Mouse (Mus musculus): Measurements from ENCODE around the gene Eif2s1.

Gene Eif2s1

GRCm38 (mm10) chr12:78904499-78904898 lies 42.9 kb downstream of the Eif2s1 start:
- TF ChIP-seq GATA4 (IDR thresholded peaks at IDR 0.05; ENCODE audit: insufficient replicate concordance, low read length), result no peak

GRCm38 (mm10) chr12:78906707-78907162 lies 45.1 kb downstream of the Eif2s1 start, which contains the start of gene Plek2:
Gene Plek2 (minus strand): TSS chr12:78906964.
- TF ChIP-seq GATA4 (IDR thresholded peaks at IDR 0.05; ENCODE audit: insufficient replicate concordance, low read length), result no peak

DNA sequence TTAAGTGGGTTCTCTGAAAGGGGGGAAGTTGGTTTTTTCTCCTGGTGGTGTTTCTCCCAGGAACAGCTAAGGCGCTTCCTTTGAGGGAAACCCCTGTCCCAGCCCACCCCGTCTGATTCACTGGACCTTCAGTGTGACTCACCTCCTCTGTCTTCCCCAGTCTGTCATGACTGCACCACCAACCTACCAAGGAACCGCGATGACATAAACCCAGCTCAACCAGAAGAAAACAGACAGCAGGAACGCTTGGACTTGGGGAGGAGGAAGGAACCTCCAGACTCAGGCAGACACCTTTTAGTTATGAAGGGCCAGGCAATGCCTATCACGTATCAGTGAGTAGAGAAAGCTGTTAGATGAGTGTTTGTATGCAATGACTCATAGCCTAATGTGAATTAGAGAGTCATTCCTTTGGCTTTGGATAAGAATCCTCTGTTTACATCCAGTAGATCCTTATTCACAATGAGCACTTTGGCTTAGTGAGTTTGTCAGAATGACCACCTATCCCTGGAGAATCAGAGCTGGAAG lies 46.5 kb downstream of the Eif2s1 start:
- TF ChIP-seq GATA4 (IDR thresholded peaks at IDR 0.05; ENCODE audit: insufficient replicate concordance, low read length), result no peak

DNA sequence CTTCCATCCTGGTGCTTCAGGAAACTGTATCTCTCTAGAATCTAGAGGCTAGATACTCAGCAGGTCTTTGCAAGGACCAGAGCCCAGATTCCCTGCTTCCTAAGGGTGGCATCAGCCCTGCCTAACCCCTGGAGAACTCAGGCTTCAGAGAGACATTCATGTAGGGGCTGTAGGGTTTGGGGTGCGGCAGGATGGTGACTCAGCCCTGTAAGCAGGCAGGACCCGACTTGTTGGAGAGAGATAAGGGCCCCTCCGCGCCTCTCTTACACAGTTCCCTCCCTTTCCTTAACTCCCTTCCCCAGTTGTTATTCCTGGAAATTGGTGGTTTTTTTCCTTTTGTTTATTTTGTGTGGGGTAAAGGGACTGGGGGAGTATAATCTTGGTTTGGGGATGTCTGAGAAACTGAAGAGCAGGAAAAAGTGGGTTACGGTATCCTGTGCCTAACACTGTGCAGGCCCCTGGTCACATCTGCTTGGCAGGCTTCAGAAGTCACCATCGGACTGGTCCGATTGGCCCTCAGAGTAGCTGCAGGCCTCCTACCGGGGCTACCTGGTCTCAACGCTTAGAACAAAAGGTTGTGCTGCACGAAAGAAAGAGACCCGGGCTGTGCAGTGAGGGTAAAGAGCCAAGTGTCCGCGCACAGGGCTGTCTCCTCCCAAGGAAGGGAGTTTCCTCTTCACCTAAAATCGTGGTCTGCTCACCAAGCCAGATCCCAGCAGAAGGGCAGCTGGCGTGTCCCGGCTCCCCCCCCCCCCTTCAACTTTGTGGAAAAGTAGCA lies 49.3 kb downstream of the Eif2s1 start:
- no peak for TF ChIP-seq GATA4 (IDR thresholded peaks at IDR 0.05; ENCODE audit: insufficient replicate concordance, low read length)

DNA sequence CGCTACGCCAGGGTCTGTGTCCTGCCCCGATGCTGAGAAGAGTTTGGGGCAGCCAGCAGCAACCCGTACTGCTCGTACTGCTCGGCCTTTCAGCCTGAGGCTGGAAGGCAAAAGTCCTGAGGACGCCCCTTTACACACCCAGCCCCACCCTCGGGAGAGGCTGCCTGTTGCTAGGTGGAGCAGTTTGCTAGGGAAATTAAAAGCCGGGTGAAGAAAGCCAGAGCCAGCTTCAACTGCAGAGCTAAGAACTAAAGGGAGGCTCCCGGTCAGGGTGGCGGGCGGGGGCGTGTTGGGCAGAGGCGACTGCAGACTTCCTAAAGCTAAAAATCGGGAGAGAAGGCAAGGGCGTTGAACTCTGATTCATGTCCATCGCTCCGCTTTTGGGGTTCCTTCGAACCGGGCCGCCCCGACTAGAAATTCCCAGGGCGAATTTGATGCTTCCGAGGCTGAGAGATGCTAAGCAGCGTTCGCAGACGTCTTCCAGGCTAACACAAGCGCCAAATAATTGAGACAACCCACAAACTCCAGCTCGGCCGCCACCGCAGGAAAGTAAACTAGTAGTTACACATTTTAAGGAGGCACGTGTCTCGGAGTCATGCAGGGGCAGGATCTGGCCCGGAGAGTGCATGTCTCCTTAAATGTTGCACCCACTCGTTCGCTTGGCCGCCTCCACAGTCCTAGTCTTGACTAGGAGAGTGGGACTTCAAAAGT lies 50.2 kb downstream of the Eif2s1 start:
- TF ChIP-seq GATA4 (IDR thresholded peaks at IDR 0.05; ENCODE audit: insufficient replicate concordance, low read length), result no peak

- no peak for TF ChIP-seq GATA4 (IDR thresholded peaks at IDR 0.05; ENCODE audit: insufficient replicate concordance, low read length)
These were observed 52.8 kb downstream of the Eif2s1 start for GRCm38 (mm10) chr12:78914458-78914857.

DNA sequence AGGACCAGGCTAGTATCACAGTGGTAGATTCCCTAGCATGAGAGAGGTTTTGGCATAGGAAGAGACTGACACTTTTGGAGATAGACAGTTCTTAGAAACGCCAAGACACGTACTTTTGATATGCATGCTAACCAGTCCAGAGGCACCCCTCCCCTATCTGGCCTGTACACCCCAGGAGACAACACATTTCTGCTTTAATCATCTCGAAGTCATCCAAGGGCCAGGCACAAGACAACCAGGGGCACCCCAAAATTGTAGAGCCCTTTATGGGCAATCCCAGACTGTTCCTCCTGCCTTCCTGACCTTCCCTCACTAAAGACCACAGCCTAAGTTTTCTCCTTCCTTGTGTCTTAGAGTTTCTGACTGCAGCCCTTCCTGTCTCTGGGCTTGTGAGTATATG lies 53.9 kb downstream of the Eif2s1 start:
- TF ChIP-seq GATA4 (IDR thresholded peaks at IDR 0.05; ENCODE audit: insufficient replicate concordance, low read length), result no peak

- no peak for TF ChIP-seq GATA4 (IDR thresholded peaks at IDR 0.05; ENCODE audit: insufficient replicate concordance, low read length)
These were observed 54.7 kb downstream of the Eif2s1 start for GRCm38 (mm10) chr12:78916278-78916677.

GRCm38 (mm10) chr12:78918227-78919078 lies 56.8 kb downstream of the Eif2s1 start:
- TF ChIP-seq GATA4 (IDR thresholded peaks at IDR 0.05; ENCODE audit: insufficient replicate concordance, low read length), result no peak

DNA sequence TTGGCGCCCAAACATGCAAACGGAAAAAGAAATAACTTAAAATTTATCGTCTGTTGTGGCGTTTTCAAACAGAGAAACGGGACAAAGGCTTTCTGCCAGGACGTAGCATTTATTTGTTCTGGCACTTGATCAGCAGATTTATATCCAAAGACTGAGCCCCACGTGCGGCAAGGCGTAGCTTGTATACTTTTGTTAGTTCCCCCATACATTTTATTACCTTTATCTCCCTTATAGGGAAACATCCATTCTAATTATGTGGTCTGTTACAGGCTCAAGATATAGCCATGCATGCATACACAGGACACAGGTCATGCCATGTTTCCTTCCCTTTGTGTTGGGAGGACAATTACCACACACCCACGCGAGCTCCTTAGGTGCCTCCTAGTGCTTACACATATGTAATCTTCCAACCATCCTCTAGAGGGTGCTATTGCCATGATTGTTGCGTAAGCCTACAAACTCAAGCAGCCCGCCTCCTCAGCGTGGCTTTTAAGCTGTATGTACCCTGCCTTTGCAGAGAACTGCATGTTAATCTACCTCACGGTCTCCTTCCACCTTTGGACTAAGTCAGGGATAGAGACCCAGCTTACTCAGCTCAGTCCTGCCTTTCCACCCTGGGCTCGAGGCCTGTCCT lies 57.6 kb downstream of the Eif2s1 start:
- no peak for TF ChIP-seq GATA4 (IDR thresholded peaks at IDR 0.05; ENCODE audit: insufficient replicate concordance, low read length)

DNA sequence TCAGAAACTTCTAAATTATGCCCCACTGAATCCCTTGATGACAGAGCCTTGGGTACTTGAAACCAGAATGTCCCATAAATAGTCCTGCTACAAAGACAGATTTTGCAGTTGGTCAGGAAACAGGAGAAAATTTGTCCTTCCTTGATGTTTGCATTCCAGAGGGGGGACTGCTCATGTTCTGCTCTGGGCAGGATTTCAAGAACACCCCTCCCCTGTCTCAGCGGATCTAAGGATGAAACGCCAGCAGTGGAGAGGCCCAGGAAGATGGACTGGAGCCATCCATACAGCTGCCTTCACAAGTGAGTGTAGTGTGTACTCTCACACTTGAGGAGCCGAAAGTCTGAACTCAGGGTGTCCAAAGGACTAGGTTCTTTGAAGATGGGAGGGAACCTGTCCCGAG lies 59.8 kb downstream of the Eif2s1 start:
- no peak for TF ChIP-seq GATA4 (IDR thresholded peaks at IDR 0.05; ENCODE audit: insufficient replicate concordance, low read length)

DNA sequence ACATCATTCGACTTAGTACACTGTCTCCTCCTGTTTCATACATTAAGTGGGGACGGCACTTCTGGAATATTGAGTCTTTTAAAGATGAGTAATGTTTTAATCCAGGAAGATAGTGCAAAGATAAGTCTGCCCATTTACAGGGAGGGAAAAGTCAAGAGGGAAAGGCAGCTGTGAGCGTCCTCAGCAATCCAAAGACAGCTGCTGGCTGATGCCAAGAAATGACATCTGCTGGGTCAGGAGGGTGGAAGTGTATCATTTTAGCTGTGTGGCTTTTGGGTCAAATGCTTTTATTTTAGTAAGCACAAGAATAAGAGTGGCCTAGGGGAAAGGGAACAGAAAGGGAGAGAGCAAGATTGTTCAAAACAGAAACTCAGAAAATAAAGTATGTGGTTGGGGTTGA lies 60.4 kb downstream of the Eif2s1 start:
- no peak for TF ChIP-seq GATA4 (IDR thresholded peaks at IDR 0.05; ENCODE audit: insufficient replicate concordance, low read length)

DNA sequence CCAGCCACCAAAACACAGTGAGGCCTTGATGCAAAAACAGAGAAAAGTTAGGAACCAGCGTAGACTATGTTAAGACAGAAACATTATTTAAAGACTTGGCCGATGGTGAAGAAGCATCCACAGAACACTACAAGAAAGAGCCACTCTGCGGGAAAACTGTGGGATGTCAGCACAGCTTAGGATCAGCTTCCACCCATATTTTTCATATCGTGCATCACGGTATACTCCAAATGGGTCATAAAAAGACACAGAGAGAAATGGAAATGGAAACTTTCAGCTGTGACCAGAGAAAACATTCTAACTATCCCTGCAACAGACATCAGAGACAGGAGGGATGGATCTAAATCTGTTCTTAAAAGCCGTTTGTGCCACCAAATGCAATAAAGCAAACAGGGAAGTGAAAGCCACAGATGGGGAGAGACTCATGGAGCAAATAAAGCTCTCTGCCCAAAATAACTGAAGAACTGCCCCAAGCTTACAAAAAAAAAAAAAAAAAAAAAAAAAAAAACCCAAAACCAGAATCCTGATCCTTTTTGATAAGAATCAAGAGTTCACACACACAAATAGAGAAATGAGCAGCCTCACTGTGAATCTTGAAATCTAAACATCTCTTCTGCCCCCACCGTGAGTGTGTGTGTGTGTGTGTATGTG lies 62.0 kb downstream of the Eif2s1 start:
- no peak for TF ChIP-seq GATA4 (IDR thresholded peaks at IDR 0.05; ENCODE audit: insufficient replicate concordance, low read length)

DNA sequence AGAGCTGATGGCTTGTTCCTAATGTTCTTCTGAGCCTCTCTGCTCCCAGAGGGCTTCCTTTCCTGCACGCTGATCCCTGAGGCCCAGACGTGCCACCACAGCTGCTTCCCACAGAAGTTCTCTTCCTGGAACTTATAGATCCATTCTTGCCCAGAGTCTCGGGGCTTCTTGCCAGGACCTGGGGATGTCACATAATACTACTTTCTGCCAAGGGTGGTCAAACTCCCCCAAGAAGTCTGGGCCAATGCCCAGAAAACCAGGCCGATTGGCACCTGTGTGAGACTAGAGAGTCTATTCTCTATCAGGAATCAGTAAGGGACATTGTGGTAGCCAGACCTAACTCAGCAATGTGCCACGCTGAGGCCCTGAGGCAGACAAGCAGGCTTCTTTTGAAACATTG lies 65.7 kb downstream of the Eif2s1 start:
- no peak for TF ChIP-seq GATA4 (IDR thresholded peaks at IDR 0.05; ENCODE audit: insufficient replicate concordance, low read length)

All from liver, adult (tissue).